Mouse (Mus musculus) urinary bladder, postnatal 36 days (tissue): ENCODE results near the gene Gm11985.

ENCODE experiments used
- DNase-seq, 2 experiments: peaks; one replicate each; pipeline ENCODE4 v3.0.0; 2022; ENCODE audit warnings: low spot score in 2 of 2, mixed read lengths in 1 of 2

Gene Gm11985

DNA sequence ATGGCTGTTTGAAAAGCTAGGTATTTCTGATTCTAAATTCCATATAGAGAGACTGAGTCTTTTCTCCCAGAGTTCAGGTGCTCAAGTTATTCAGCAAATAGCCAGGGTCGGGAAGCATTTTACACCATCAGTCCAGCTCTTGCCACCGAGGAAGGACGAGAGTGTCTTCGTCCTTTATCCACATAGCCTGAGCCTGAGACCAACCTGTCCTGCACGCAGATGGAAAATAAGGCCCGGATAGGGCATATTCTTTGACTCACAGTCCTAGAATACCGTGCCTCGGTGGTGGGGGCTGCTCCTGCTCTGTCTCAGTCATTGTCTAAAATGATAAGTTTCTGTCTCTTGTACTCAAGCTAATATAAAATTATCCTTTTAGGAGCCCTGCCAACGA, 12.0 kb upstream of the Gm11985 start:
- no peak for DNase-seq

GRCm38 (mm10) chr11:7199736-7200392, 11.5 kb upstream of the Gm11985 start:
- DNase-seq = peak; percentile 30 to 36

- no peak for DNase-seq
Observed at GRCm38 (mm10) chr11:7198481-7199256, 10.3 kb upstream of the Gm11985 start.

- no peak for DNase-seq
Observed at GRCm38 (mm10) chr11:7198006-7198405, 9.6 kb upstream of the Gm11985 start.

- no peak for DNase-seq
Observed at GRCm38 (mm10) chr11:7197491-7197941, 9.1 kb upstream of the Gm11985 start, which contains the start of gene Igfbp1. Igfbp1 (plus strand) TSS chr11:7197782.

- DNase-seq = no peak
Observed at GRCm38 (mm10) chr11:7195312-7195685, 6.9 kb upstream of the Gm11985 start.

GRCm38 (mm10) chr11:7194432-7195311, 6.3 kb upstream of the Gm11985 start:
- no peak for DNase-seq

- no peak for DNase-seq
Observed at GRCm38 (mm10) chr11:7193134-7193533, 4.8 kb upstream of the Gm11985 start.

- DNase-seq = no peak
Observed at GRCm38 (mm10) chr11:7192710-7193109, 4.3 kb upstream of the Gm11985 start.

- no peak for DNase-seq
Observed at GRCm38 (mm10) chr11:7187472-7187871, 897 bp downstream of the Gm11985 start.

GRCm38 (mm10) chr11:7184420-7184819, 3.9 kb downstream of the Gm11985 start:
- no peak for DNase-seq

- DNase-seq = no peak
Observed at GRCm38 (mm10) chr11:7182409-7183042, 5.8 kb downstream of the Gm11985 start.

DNA sequence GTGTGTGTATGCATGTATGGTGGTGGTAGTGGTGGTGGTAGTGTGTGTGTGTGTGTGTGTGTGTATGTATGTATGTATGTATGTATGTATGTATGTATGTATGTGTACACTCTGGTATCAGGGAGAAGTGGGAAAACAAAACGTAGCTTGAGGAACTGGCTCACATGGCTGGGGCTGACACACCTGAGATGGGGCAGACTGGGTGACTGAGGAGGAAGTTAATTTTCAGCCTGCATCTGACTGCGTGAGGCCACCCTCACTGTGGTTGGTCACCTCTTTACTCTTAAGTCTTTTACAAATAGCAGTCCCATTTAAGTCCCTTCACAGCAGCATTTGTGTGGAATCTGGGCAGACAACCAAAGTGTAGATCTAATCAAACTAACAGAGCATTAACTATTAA, 9.1 kb downstream of the Gm11985 start:
- no peak for DNase-seq

DNA sequence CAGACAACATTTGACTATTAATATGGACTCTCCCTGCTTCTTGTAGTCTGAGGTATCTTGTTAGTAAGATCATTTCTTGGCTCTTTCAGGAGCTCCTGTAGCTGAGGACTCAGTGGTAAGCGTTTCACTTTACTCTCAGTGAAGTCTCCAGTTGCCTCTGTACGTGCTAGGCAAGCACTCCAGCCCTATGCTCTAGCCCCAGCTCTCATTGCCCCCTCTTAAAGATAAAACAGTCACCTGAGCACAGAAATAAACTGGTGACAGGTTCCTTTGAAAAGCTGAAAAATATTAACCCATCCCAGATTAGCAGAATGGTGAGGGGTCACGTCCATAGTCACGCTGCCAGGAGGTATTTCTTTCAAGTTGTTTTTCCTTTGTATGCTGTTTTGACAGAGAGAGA, 9.6 kb downstream of the Gm11985 start:
- no peak for DNase-seq

DNA sequence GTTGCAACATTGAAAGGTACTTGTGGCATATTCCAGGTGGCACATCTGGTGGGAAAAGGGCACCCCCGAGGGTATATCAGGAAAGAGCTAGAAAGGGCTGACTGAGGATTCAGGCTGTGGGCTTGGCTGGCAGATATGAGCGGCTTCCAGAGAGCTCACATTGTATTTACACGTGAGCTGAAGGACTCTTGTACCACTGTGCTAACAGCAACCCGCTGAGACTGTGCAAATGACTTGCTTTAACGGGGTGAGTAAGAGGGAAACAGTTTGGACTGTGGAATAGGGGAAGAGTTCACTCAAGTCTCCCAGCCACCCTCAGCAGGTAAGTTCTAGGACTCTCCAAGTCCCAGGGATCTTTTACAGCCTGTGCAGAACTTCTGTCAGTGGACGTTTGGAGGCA, 14.7 kb downstream of the Gm11985 start:
- no peak for DNase-seq

GRCm38 (mm10) chr11:7169645-7170044, 18.7 kb downstream of the Gm11985 start:
- DNase-seq = no peak

GRCm38 (mm10) chr11:7164416-7164815, 24.0 kb downstream of the Gm11985 start:
- DNase-seq = no peak

DNA sequence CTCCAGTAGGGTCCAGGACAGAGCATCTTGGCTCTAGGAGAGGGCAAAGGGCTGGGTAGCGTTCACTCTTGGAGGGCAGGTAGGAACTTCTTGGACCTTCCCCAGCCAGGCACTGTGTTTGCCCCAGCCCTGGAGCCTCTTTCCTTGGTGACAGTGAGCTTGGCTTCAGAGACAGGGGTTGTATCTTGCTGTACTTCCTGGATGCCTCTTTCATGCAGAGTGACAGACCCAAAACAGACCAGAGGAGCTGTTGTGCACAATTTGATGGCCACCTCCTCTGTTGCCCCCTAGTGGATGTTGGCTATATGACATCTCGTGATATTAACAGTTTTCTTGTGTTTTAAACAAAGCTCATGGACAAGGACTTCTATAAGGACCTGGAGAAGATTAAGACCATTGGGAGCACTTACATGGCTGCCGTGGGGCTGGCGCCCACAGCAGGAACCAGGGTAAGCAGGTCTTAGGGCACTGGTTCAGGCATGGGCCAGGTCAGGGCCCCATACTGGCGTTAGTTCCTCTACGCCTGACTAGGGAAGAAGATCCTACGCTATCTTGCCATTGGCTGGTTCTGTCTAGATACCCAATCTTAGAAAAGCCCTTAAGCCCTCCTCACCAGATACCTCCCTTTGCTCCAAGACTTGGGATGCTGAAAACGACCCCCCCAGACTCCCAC, 26.7 kb downstream of the Gm11985 start:
- DNase-seq = no peak

DNA sequence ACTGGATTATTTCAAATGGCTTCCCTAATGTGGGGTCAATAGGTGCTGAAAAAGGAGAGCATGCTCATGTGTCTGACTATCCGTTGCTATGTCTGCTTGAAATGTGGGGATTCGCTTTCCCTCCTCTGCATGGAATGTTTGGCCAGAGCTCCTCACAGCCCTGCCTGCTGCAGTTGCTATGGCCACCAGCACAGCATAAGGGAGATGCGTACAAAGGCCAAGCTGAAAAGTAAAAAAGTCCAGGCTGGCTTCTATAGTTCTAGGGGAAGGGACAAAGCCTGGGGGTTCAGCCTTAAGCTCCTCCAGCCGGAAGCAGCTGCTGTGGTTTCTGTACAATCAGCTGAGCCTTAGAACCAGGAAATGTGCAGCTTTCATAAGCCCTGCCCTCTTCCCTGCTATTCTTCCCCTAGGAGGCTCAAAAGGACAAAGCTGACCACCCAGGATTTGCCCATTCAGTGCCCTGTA, 27.7 kb downstream of the Gm11985 start:
- no peak for DNase-seq

- no peak for DNase-seq
Observed at GRCm38 (mm10) chr11:7160146-7160545, 28.2 kb downstream of the Gm11985 start.

DNA sequence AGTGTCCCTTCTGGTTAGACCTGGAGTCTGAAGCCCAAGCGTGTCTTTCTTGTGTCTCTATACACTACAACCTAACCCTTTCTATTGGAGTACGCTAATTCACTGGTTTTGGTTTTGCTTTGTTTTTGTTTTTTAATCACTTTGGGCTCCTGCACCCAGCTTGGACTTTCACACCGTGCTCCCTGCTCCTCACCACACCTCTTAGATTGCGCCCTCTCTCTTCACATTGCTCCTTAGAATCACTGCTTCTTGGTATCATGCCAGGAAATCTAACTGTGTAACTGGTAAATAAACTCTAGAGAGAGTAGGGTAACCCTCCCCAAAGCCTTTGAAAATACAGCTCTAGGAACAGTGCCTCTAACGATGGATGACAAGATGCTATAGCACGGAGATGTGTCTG, 30.2 kb downstream of the Gm11985 start:
- no peak for DNase-seq
